Mouse (Mus musculus): ENCODE measurements around the gene Zfp398.

The Zfp398 gene

DNA sequence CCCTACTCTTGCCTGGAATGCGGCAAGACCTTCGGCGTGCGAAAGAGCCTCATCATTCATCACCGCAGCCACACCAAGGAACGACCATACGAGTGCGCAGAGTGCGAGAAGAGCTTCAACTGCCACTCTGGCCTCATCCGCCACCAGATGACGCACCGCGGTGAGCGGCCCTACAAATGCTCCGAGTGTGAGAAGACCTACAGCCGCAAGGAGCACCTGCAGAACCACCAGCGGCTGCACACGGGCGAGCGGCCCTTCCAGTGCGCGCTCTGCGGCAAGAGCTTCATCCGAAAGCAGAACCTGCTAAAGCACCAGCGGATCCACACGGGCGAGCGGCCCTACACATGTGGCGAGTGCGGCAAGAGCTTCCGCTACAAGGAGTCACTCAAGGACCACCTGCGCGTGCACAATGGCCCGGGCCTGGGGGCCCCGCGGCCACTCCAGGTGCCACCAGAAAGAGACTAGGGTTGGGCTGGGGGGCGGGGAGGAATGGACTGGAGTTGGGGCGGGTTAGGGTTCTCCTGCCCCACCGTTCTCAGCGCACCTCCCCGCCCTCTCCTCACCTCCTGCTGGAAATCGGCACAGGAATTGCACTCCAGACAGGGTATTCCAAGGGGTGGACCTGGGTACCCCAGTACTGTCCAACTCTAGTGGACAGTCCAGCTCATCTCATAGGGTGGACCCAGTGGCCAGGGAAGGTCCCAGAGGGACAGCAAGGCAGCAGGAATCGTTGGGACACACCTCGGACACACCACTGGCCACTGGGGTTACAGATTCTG lies 69.6 kb downstream of the Zfp398 start:
- no peak for DNase-seq

DNA sequence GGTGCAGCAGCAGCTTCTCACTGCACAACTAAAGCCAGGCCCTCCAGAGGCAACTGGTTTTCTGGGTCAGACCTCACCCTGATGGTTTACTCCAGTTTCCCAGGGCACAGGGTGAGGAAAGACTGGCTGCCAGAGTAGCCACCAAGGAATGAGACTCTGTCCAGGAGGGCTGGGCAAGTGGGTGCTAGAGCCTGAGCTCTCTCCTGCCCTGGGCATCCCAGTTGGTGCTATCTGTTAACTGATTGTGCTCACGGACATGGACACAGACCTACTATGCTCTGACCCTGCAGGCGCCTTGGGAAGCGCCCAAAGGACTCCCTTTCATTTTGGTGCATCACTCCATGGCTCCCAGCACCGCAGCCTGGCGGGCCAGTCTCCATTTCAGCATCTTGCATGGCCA lies 70.9 kb downstream of the Zfp398 start:
- DNase-seq, result no peak

DNA sequence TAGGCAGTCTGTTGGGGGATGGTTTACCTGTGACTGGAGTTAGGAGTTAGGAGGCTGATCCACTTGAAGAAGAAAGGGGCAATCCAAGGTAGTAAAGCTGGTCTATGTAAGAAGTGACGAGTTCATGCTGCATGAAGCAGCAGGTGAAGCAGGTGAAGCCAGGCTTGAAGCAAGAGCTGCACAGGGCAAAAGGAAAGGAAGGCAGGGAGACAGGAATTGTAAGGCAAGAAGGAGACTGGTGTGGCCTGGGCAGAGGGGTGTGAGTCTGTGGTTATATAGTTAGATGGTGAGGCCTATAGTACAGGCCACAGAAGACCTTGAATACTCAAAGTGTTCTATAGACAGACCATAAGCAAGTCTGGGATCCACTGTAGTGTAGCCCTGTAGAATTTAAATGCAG lies 73.5 kb downstream of the Zfp398 start:
- no peak for DNase-seq

DNA sequence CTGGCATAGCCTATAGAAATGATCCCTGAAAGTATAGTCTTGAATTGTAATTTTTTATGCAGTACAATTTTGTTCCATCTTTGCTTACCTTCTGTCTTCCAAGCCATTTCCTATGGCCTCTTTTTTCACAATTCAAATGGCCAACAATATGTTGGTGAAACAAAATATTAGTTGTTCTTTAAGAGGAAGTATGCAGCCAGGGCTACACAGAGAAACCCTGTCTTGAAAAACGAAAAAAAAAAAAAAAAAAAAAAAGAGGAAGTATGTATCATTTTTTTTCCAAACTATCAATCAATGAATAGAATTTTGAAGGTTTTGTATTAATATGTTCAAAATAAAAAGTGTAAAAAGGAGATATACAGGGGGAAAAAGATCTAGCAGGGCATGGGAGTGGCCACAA lies 76.2 kb downstream of the Zfp398 start:
- DNase-seq, result no peak

DNA sequence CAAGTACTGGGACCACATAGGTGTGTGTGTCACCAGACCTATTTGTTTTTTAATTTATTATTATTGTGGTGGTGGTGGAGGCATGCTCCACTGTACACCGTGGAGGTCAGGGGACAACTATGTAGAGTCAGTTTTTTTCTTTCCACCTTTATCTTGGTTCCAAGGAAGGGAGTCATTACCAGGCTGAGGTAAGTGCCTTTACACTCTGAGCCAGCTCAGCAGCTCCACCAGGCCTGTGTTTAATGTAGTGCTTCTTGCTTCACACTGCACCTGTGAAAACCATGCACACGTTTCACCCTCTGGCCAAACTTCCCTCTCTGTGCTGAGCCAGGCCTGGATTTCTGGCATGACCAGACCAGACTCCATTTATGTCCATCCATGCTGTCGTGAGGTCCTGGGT lies 77.5 kb downstream of the Zfp398 start:
- no peak for DNase-seq

DNA sequence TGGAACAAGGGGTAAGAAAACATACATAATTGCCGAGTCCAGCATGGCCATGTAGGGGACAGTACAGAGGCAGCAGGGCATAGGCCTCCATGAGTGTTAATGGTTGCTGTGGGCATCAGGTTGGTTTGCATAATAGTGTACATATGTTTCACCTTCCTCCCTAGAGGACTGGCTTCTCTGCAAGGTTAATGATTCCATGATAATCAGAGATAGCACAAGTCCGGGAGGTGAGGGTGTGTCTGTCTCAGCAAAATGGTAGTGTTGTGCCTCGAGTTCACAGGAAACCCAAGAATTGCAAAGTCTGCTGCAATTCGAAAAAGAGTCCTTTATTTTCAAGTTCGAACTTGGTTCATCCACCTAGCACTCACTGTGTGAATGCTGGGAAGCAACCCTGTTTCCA lies 81.6 kb downstream of the Zfp398 start:
- no peak for DNase-seq

DNA sequence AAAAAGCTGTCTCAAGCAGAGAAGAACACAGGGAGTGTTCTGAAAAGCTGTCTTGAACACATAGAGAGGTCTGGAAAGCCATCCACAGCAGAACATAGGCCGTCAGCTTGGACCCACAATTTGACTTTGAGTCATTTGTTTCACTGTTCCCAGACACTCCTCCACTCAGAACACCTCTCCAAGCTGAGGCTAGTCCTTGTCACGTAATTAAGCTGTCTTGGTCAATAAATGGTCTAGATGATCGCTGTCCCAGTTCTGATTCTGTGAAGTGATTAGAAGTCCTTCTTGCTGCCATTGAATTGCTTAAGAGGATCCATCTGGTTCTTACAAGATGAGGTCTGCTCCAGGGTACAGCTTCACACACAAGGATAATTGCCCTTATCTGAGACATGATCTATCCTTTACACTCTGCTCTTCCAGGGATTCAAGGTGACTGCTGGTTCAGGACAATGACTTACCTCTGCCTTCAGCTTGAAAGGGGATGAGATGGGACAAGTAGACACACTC lies 83.4 kb downstream of the Zfp398 start:
- no peak for DNase-seq

DNA sequence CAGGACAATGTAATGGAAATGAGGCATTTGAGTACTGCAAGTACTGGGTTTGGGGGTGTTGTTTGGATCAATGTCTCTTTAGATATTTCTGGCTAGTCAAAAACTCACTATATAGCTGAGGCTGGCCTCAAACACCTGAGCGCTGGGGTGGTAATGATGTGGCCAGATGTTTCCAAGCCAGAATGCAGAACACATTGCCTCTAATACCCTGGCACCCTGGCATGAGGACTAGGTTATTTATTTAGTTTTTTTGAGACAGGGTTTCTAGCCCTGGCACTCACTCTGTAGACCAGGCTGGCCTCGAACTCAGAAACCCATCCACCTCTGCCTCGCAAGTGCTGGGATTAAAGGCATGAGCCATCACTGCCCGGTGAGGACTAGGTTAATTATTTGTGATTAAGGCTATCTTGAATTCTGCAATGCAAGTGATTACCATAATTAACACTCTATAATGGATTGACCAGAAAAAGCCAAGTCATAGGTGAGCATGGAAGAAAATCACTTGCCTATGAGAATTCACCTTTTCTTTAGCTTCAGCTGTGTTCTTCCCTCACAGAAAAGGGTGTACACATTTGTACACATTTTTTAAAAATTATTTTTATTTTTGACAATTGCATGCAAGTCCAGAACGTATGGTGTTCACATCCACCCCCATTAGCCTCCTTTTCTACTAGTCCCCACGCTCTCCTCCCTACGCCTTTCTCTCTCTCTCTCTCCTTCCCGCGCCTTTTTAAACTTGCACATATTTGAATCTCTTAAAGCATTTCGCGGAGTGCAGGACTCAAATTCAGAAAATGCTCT lies 84.4 kb downstream of the Zfp398 start:
- no peak for DNase-seq

DNA sequence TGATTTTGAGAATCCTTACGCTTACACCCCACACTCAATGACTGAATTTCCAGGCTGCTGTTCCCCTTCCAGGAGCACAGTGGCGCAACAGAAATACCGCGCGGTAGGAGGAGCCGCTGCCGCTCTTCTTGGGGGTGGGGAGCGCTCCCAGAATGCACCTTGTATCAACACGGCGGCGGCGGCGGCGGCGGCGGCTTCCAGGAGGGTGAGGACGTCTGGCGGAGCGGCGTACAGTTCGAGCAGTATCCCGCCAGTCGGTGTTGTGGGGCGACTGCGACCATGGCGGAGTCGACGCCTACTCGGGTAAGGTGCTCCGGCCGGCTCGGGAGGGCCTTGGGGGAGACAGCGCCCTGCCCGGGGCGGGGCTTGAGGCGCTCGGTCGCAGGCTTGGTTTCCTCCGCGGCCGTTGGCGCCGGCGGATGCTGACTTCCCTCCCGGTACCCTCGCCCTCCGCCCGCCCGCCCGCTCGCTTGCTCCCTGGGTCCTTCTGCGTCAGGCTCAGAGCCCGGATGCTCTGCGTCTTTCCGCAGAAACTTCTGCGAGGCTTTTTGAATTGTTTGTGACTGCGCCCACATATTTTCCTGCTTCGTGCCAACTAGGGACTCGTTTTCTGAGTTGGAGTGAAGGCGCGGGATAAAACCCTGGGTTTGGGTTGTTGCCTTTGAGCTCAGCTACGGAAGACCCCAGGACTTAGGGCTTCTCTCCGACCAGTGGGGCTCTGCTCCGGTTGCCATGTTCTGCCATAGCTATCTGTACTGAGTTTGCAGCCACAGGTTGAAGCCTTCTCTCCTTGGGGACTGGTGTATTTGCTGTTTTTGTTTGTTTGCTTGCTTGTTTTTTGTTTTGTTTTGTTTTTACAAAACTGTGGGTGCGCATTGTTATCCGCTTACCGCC lies 85.2 kb downstream of the Zfp398 start, which contains the start of gene Zfp212:
Zfp212 (plus strand) TSS at position 30 of the 894 bp plus-strand sequence.
- DNase-seq, result peak; percentile 87 to 88

All from B cell, adult 2 months (primary cell).